Mouse (Mus musculus) liver, embryonic 12.5 days (tissue): Measurements from ENCODE around the gene Slc44a5. TPM values are rescaled to one million over a fixed set of nuclear protein-coding genes. Genes with fewer than 3 reads are reported as not detected.
"Not testable (repeated sequence)": the region's sequence is repeated elsewhere in the genome, so short reads cannot be mapped to it uniquely, and the experiment has no call there.

Experiments used
- ATAC-seq: fragments of 200-750 bp; cut with Nextera tagmentation; 2 replicates; pipeline ENCODE4 v1.8.0; 2017; ENCODE audit warnings: moderate number of reproducible peaks, mild to moderate bottlenecking, moderate library complexity
- H3K27ac ChIP-seq: fragments of 300-500 bp; sonication (generic); 2 replicates; pipeline ENCODE4 v1.5.1; 2016; ENCODE audit warnings: mild to moderate bottlenecking
- H3K27me3 ChIP-seq: fragments of 300-500 bp; sonication (generic); replicated peaks from 2 replicates; pipeline ENCODE4 v1.6.1; 2016; ENCODE audit warnings: mild to moderate bottlenecking, moderate library complexity
- H3K36me3 ChIP-seq: fragments of 300-500 bp; sonication (generic); 2 replicates; pipeline ENCODE4 v1.6.1; 2016; ENCODE audit warnings: mild to moderate bottlenecking, moderate library complexity
- H3K4me1 ChIP-seq: fragments of 300-500 bp; sonication (generic); 2 replicates; pipeline ENCODE4 v1.6.1; 2016
- H3K4me2 ChIP-seq: fragments of 300-500 bp; sonication (generic); 2 replicates; pipeline ENCODE4 v1.6.1; 2016; ENCODE audit warnings: mild to moderate bottlenecking, moderate library complexity
- H3K4me3 ChIP-seq: fragments of 300-500 bp; sonication (generic); 2 replicates; pipeline ENCODE4 v1.5.1; 2016; ENCODE audit warnings: mild to moderate bottlenecking, moderate library complexity
- H3K9ac ChIP-seq: fragments of 300-500 bp; sonication (generic); 2 replicates; pipeline ENCODE4 v1.6.1; 2016; ENCODE audit warnings: mild to moderate bottlenecking, moderate library complexity
- H3K9me3 ChIP-seq: fragments of 300-500 bp; sonication (generic); replicated peaks from 2 replicates; pipeline ENCODE4 v1.6.1; 2016; ENCODE audit warnings: mild to moderate bottlenecking, moderate library complexity
- WGBS: fragments of 180-500 bp; shearing (Covaris S2); methylation state at CpG from one replicate; pipeline ENCODE4 v1.1.7; 2016; ENCODE audit not compliant: insufficient replicate concordance; 5-methylcytosine and 5-hydroxymethylcytosine counted together
- polyA plus RNA-seq: library from polyadenylated mRNA; unstranded; fragments of >200 nt; fragmentation: Nextera tagmentation; extraction: Ambion mirVana; gene quantifications from 2 replicates; pipeline ENCODE4 v1.2.1, GENCODE M21; 2016

The Slc44a5 gene
- polyA plus RNA-seq, 1 experiment from 2014 or later = 0.20 TPM

- no peak for ATAC-seq
- no peak overlapping the region for H3K9ac ChIP-seq
Observed at GRCm38 (mm10) chr3:154136501-154136900, 163.3 kb downstream of the Slc44a5 start.

GRCm38 (mm10) chr3:154141346-154141745, 168.1 kb downstream of the Slc44a5 start:
- no peak overlapping the region for H3K9ac ChIP-seq
- ATAC-seq = no peak
- H3K4me3 ChIP-seq = no peak overlapping the region
- no peak overlapping the region for H3K27ac ChIP-seq
- H3K9me3 ChIP-seq = no peaks in the 10 kb centered on the region
- no peaks in the 10 kb centered on the region for H3K4me1 ChIP-seq
- no peaks in the 10 kb centered on the region for H3K36me3 ChIP-seq
- no peaks in the 10 kb centered on the region; the same call in 1 of the 2 replicates for H3K27me3 ChIP-seq
- 46% methylated on average over 4 of the region's 4 CpGs for WGBS
- H3K4me2 ChIP-seq = no peak overlapping the region

More at GRCm38 (mm10) chr3:154136501-154136900, 163.3 kb downstream of the Slc44a5 start:
- Histone ChIP-seq H3K4me1 (no peaks in the 10 kb centered on the region), H3K36me3 (no peaks in the 10 kb centered on the region), H3K4me3 (no peak overlapping the region), H3K27me3 (no peaks in the 10 kb centered on the region; the same call in 1 of the 2 replicates), H3K27ac (no peak overlapping the region), H3K4me2 (no peak overlapping the region), H3K9me3 (no peaks in the 10 kb centered on the region)
- WGBS = 60% methylated on average over 3 of the region's 3 CpGs

GRCm38 (mm10) chr3:154142618-154143017, 169.4 kb downstream of the Slc44a5 start:
- no peak for ATAC-seq
- Histone ChIP-seq H3K9ac (no peak overlapping the region), H3K4me2 (no peak overlapping the region), H3K4me1 (no peaks in the 10 kb centered on the region), H3K4me3 (no peak overlapping the region), H3K36me3 (no peaks in the 10 kb centered on the region), H3K27me3 (no peaks in the 10 kb centered on the region; the same call in 1 of the 2 replicates), H3K27ac (no peak overlapping the region), H3K9me3 (no peaks in the 10 kb centered on the region)
- 69% methylated on average over 4 of the region's 4 CpGs for WGBS

GRCm38 (mm10) chr3:154145750-154146149, 172.5 kb downstream of the Slc44a5 start:
- no peak overlapping the region for H3K4me2 ChIP-seq
- WGBS = 62% methylated on average over 4 of the region's 4 CpGs
- ATAC-seq = no peak

GRCm38 (mm10) chr3:154149778-154150177, 176.5 kb downstream of the Slc44a5 start:
- Histone ChIP-seq H3K9ac (no peak overlapping the region), H3K9me3 (no peaks in the 10 kb centered on the region), H3K27me3 (no peaks in the 10 kb centered on the region; the same call in 1 of the 2 replicates), H3K4me1 (no peaks in the 10 kb centered on the region), H3K4me2 (no peak overlapping the region), H3K4me3 (no peak overlapping the region), H3K27ac (no peak overlapping the region), H3K36me3 (no peaks in the 10 kb centered on the region)
- WGBS = 65% methylated on average over 4 of the region's 4 CpGs
- no peak for ATAC-seq

More at GRCm38 (mm10) chr3:154145750-154146149, 172.5 kb downstream of the Slc44a5 start:
- Histone ChIP-seq H3K9ac (no peak overlapping the region), H3K9me3 (no peaks in the 10 kb centered on the region), H3K27me3 (no peaks in the 10 kb centered on the region; the same call in 1 of the 2 replicates), H3K36me3 (no peaks in the 10 kb centered on the region), H3K27ac (no peak overlapping the region), H3K4me1 (no peaks in the 10 kb centered on the region), H3K4me3 (no peak overlapping the region)

GRCm38 (mm10) chr3:154153541-154153940, 180.3 kb downstream of the Slc44a5 start:
- not testable (repeated sequence) for H3K4me1 ChIP-seq, H3K4me2 ChIP-seq, ATAC-seq, H3K9me3 ChIP-seq, H3K27me3 ChIP-seq, H3K4me3 ChIP-seq, H3K9ac ChIP-seq, H3K36me3 ChIP-seq, H3K27ac ChIP-seq
- 56% methylated on average over 3 of the region's 3 CpGs for WGBS

GRCm38 (mm10) chr3:154165882-154166281, 192.6 kb downstream of the Slc44a5 start:
- Histone ChIP-seq H3K9ac (no peak overlapping the region), H3K4me1 (no peaks in the 10 kb centered on the region), H3K4me3 (no peak overlapping the region), H3K36me3 (no peaks in the 10 kb centered on the region), H3K9me3 (no peaks in the 10 kb centered on the region), H3K27ac (no peak overlapping the region), H3K27me3 (no peaks in the 10 kb centered on the region), H3K4me2 (no peak overlapping the region)
- no peak for ATAC-seq
- 57% methylated on average over 4 of the region's 4 CpGs for WGBS

GRCm38 (mm10) chr3:154171881-154172592, 198.8 kb downstream of the Slc44a5 start:
- H3K27me3 ChIP-seq = peaks cover 6% of the 10 kb centered on the region; the same call in 1 of the 2 replicates
- ATAC-seq = no peak
- H3K36me3 ChIP-seq = no peaks in the 10 kb centered on the region
- H3K4me3 ChIP-seq = no peak overlapping the region
- H3K4me1 ChIP-seq = no peaks in the 10 kb centered on the region
- no peak overlapping the region for H3K4me2 ChIP-seq
- no peak overlapping the region for H3K27ac ChIP-seq
- no peak overlapping the region for H3K9ac ChIP-seq
- WGBS = 65% methylated on average over 10 of the region's 10 CpGs
- no peaks in the 10 kb centered on the region for H3K9me3 ChIP-seq

GRCm38 (mm10) chr3:154172593-154172965, 199.3 kb downstream of the Slc44a5 start:
- Histone ChIP-seq H3K4me3 (no peak overlapping the region), H3K9ac (no peak overlapping the region), H3K4me2 (no peak overlapping the region), H3K27me3 (peaks cover 6% of the 10 kb centered on the region; the same call in 1 of the 2 replicates), H3K4me1 (0 out of 2 replicates have a peak, but pooled peaks cover under 1% of the 10 kb centered on the region), H3K27ac (no peak overlapping the region), H3K36me3 (no peaks in the 10 kb centered on the region), H3K9me3 (no peaks in the 10 kb centered on the region)
- 69% methylated on average over 5 of the region's 5 CpGs for WGBS
- ATAC-seq = no peak

- no peak overlapping the region for H3K4me2 ChIP-seq
- H3K4me3 ChIP-seq = no peak overlapping the region
- 52% methylated on average over 1 of the region's 1 CpGs for WGBS
- H3K4me1 ChIP-seq = 0 out of 2 replicates have a peak, but pooled peaks cover 6% of the 10 kb centered on the region
- H3K9ac ChIP-seq = no peak overlapping the region
- peaks cover 6% of the 10 kb centered on the region; the same call in 1 of the 2 replicates for H3K27me3 ChIP-seq
- ATAC-seq = no peak
- H3K27ac ChIP-seq = no peak overlapping the region
- no peaks in the 10 kb centered on the region for H3K9me3 ChIP-seq
- no peaks in the 10 kb centered on the region for H3K36me3 ChIP-seq
Observed at GRCm38 (mm10) chr3:154173556-154173955, 200.3 kb downstream of the Slc44a5 start.

- H3K9ac ChIP-seq = no peak overlapping the region
- H3K27me3 ChIP-seq = peaks cover 6% of the 10 kb centered on the region; the same call in 1 of the 2 replicates
- no peaks in the 10 kb centered on the region for H3K36me3 ChIP-seq
- no peak for ATAC-seq
- no peaks in the 10 kb centered on the region for H3K9me3 ChIP-seq
- WGBS = 59% methylated on average over 9 of the region's 9 CpGs
- H3K4me3 ChIP-seq = no peak overlapping the region
- H3K4me2 ChIP-seq = no peak overlapping the region
- H3K4me1 ChIP-seq = 0 out of 2 replicates have a peak, but pooled peaks cover 6% of the 10 kb centered on the region
- H3K27ac ChIP-seq = no peak overlapping the region
Observed at GRCm38 (mm10) chr3:154174031-154174430, 200.8 kb downstream of the Slc44a5 start.

- WGBS = 75% methylated on average over 7 of the region's 7 CpGs
- H3K4me3 ChIP-seq = no peak overlapping the region
- H3K27me3 ChIP-seq = peaks cover 6% of the 10 kb centered on the region; the same call in 1 of the 2 replicates
- 0 out of 2 replicates have a peak, but pooled peaks cover 6% of the 10 kb centered on the region for H3K4me1 ChIP-seq
- ATAC-seq = no peak
- no peak overlapping the region for H3K4me2 ChIP-seq
- H3K27ac ChIP-seq = no peak overlapping the region
- H3K36me3 ChIP-seq = no peaks in the 10 kb centered on the region
- no peak overlapping the region for H3K9ac ChIP-seq
- H3K9me3 ChIP-seq = no peaks in the 10 kb centered on the region
Observed at GRCm38 (mm10) chr3:154174766-154175165, 201.5 kb downstream of the Slc44a5 start.
